Mouse (Mus musculus): Measurements from ENCODE around the gene Otud7a. TPM values are rescaled to one million over a fixed set of nuclear protein-coding genes. Genes with fewer than 3 reads are reported as not detected.

The Otud7a gene
- 10 to 100 TPM; 61.3 to 66.2 TPM for total RNA-seq (2021)

- intact Hi-C loops (cut with DNase I), result loop anchor here (5.0 kb wide), 2 partner anchors 97 to 228 kb away; no protein-coding TSS in a partner anchor
- DNase-seq (ENCODE audit: extremely low spot score in 1 of 2, low spot score in 2 of 2), result peak; percentile 86 to 91
Observed at GRCm38 (mm10) chr7:63444484-63445345, at the start of gene Otud7a. Gene Otud7a, plus strand, starts transcription at chr7:63444751.

- no peak for DNase-seq (ENCODE audit: extremely low spot score in 1 of 2, low spot score in 2 of 2)
- intact Hi-C loops (cut with DNase I), result no loop called here
Observed at GRCm38 (mm10) chr7:63405988-63406387, 38.6 kb upstream of the Otud7a start.

GRCm38 (mm10) chr7:63445346-63445700, 772 bp downstream of the Otud7a start:
- no peak for DNase-seq (ENCODE audit: extremely low spot score in 1 of 2, low spot score in 2 of 2)
- intact Hi-C loops (cut with DNase I), result loop anchor here (5.0 kb wide), 1 partner anchor 227 kb away; no protein-coding TSS in a partner anchor

- intact Hi-C loops (cut with DNase I), result loop anchor here (5.0 kb wide), 1 partner anchor 225 kb away; no protein-coding TSS in a partner anchor
- DNase-seq (ENCODE audit: extremely low spot score in 1 of 2, low spot score in 2 of 2), result no peak
Observed at GRCm38 (mm10) chr7:63446951-63447350, 2.4 kb downstream of the Otud7a start.

GRCm38 (mm10) chr7:63455228-63455627, 10.7 kb downstream of the Otud7a start:
- intact Hi-C loops (cut with DNase I), result no loop called here
- no peak for DNase-seq (ENCODE audit: extremely low spot score in 1 of 2, low spot score in 2 of 2)

- no peak for DNase-seq (ENCODE audit: extremely low spot score in 1 of 2, low spot score in 2 of 2)
- intact Hi-C loops (cut with DNase I), result no loop called here
Observed at GRCm38 (mm10) chr7:63462234-63462633, 17.7 kb downstream of the Otud7a start.

- intact Hi-C loops (cut with DNase I), result no loop called here
- no peak for DNase-seq (ENCODE audit: extremely low spot score in 1 of 2, low spot score in 2 of 2)
Observed at GRCm38 (mm10) chr7:63462684-63463083, 18.1 kb downstream of the Otud7a start.

- intact Hi-C loops (cut with DNase I), result no loop called here
- DNase-seq (ENCODE audit: extremely low spot score in 1 of 2, low spot score in 2 of 2), result no peak
Observed at GRCm38 (mm10) chr7:63466729-63467128, 22.2 kb downstream of the Otud7a start.

- no peak for DNase-seq (ENCODE audit: extremely low spot score in 1 of 2, low spot score in 2 of 2)
Observed at GRCm38 (mm10) chr7:63468258-63468657, 23.7 kb downstream of the Otud7a start.

GRCm38 (mm10) chr7:63483091-63483490, 38.5 kb downstream of the Otud7a start:
- intact Hi-C loops (cut with DNase I), result no loop called here
- no peak for DNase-seq (ENCODE audit: extremely low spot score in 1 of 2, low spot score in 2 of 2)

More at GRCm38 (mm10) chr7:63468258-63468657, 23.7 kb downstream of the Otud7a start:
- intact Hi-C loops (cut with DNase I), result no loop called here

- no peak for DNase-seq (ENCODE audit: extremely low spot score in 1 of 2, low spot score in 2 of 2)
- intact Hi-C loops (cut with DNase I), result no loop called here
Observed at GRCm38 (mm10) chr7:63497051-63497547, 52.5 kb downstream of the Otud7a start.

GRCm38 (mm10) chr7:63504202-63504601, 59.7 kb downstream of the Otud7a start:
- intact Hi-C loops (cut with DNase I), result no loop called here

GRCm38 (mm10) chr7:63508079-63508478, 63.5 kb downstream of the Otud7a start:
- intact Hi-C loops (cut with DNase I), result no loop called here
- DNase-seq (ENCODE audit: extremely low spot score in 1 of 2, low spot score in 2 of 2), result no peak

More at GRCm38 (mm10) chr7:63504202-63504601, 59.7 kb downstream of the Otud7a start:
- no peak for DNase-seq (ENCODE audit: extremely low spot score in 1 of 2, low spot score in 2 of 2)

GRCm38 (mm10) chr7:63509825-63510224, 65.3 kb downstream of the Otud7a start:
- intact Hi-C loops (cut with DNase I), result no loop called here
- peak; percentile 11 to 46 for DNase-seq (ENCODE audit: extremely low spot score in 1 of 2, low spot score in 2 of 2)

- DNase-seq (ENCODE audit: extremely low spot score in 1 of 2, low spot score in 2 of 2), result no peak
- intact Hi-C loops (cut with DNase I), result no loop called here
Observed at GRCm38 (mm10) chr7:63511458-63511857, 66.9 kb downstream of the Otud7a start.

GRCm38 (mm10) chr7:63512561-63512960, 68.0 kb downstream of the Otud7a start:
- intact Hi-C loops (cut with DNase I), result no loop called here
- DNase-seq (ENCODE audit: extremely low spot score in 1 of 2, low spot score in 2 of 2), result no peak

- no peak for DNase-seq (ENCODE audit: extremely low spot score in 1 of 2, low spot score in 2 of 2)
- intact Hi-C loops (cut with DNase I), result no loop called here
Observed at GRCm38 (mm10) chr7:63516141-63516895, 71.8 kb downstream of the Otud7a start.

- DNase-seq (ENCODE audit: extremely low spot score in 1 of 2, low spot score in 2 of 2), result no peak
- intact Hi-C loops (cut with DNase I), result no loop called here
Observed at GRCm38 (mm10) chr7:63520299-63520698, 75.7 kb downstream of the Otud7a start.

- intact Hi-C loops (cut with DNase I), result no loop called here
- DNase-seq (ENCODE audit: extremely low spot score in 1 of 2, low spot score in 2 of 2), result no peak
Observed at GRCm38 (mm10) chr7:63522403-63522802, 77.9 kb downstream of the Otud7a start.

Data from left cerebral cortex, postnatal 10 days (tissue).